Mouse (Mus musculus): Measurements from ENCODE around the gene Cts3. TPM values are rescaled to one million over a fixed set of nuclear protein-coding genes. Genes with fewer than 3 reads are reported as not detected.
"Not testable (repeated sequence)": the region's sequence is repeated elsewhere in the genome, so short reads cannot be mapped to it uniquely, and the experiment has no call there.

The Cts3 gene
- total RNA-seq (2017): not detected in 2 replicates

DNA sequence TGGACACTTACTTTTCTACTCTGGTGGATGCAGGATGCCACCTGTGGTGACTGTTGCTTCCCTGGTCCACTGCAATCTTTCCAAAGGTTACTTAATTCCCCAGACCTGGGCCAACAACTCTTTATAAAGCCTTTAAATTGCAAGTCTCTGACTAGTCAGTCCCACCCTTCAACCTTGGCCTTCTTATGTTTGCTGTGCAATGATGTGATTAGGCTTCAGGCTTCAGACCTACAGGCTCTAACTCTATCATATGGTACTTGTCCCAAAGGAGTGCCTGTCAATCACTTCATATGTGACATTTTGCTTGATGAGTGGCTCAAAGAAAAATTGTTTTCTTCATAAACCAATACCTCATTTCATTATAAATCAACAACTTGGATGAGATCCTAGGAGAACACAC, at the start of gene Cts3:
Cts3 (minus strand) TSS at position 101 of the 400 bp plus-strand sequence.
- no peak for ATAC-seq (replicated peaks in 1 of 2; ENCODE audit: insufficient read depth in 1 of 2, low FRiP score in 2 of 2, low TSS enrichment in 1 of 2, low read depth in 1 of 2, poor library complexity in 2 of 2, severe bottlenecking in 2 of 2)

GRCm38 (mm10) chr13:61568074-61568473, 1.9 kb downstream of the Cts3 start, which contains the start of gene Gm49352:
TSS of gene Gm49352 (minus strand) at chr13:61568174.
- ATAC-seq (replicated peaks in 1 of 2; ENCODE audit: insufficient read depth in 1 of 2, low FRiP score in 2 of 2, low TSS enrichment in 1 of 2, low read depth in 1 of 2, poor library complexity in 2 of 2, severe bottlenecking in 2 of 2): not testable (repeated sequence)

DNA sequence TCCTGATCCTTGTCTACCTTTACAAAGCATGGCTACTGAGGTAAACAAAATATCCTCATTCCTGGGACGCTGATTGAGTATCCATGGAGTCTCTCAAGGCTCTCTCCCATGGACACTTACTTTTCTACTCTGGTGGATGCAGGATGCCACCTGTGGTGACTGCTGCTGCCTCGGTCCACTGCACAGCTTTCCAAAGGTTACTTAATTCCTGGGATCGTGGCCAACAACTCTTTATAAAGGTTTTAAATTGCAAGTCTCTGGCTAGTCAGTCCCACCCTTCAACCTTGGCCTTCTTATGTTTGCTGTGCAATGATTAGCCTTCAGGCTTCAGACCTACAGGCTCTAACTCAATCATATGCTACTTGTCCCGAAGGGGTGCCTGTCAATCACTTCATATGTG, 28.3 kb downstream of the Cts3 start, which contains the start of gene Ctsm:
Ctsm (minus strand) TSS at position 209 of the 400 bp plus-strand sequence.
- no peak for ATAC-seq (replicated peaks in 1 of 2; ENCODE audit: insufficient read depth in 1 of 2, low FRiP score in 2 of 2, low TSS enrichment in 1 of 2, low read depth in 1 of 2, poor library complexity in 2 of 2, severe bottlenecking in 2 of 2)

Other genes with a start within 250 kb of the Cts3 start
- gene Cts7, start 211.9 kb downstream of the Cts3 start, total RNA-seq (2017): not detected in 2 replicates
- not detected in 2 replicates for gene Ctsm, start 28.3 kb downstream of the Cts3 start, total RNA-seq (2017)
- gene Gm49352, start 2.0 kb downstream of the Cts3 start, total RNA-seq (2017): not detected in 2 replicates